Mouse (Mus musculus) telencephalon, adult 2 months (tissue): ENCODE data around the gene Rpl31.

Experiments
- DNase-seq: peaks from one replicate; pipeline ENCODE4 v3.0.0-alpha.2; 2011; ENCODE audit warnings: low read depth, low spot score

Gene Rpl31

DNA sequence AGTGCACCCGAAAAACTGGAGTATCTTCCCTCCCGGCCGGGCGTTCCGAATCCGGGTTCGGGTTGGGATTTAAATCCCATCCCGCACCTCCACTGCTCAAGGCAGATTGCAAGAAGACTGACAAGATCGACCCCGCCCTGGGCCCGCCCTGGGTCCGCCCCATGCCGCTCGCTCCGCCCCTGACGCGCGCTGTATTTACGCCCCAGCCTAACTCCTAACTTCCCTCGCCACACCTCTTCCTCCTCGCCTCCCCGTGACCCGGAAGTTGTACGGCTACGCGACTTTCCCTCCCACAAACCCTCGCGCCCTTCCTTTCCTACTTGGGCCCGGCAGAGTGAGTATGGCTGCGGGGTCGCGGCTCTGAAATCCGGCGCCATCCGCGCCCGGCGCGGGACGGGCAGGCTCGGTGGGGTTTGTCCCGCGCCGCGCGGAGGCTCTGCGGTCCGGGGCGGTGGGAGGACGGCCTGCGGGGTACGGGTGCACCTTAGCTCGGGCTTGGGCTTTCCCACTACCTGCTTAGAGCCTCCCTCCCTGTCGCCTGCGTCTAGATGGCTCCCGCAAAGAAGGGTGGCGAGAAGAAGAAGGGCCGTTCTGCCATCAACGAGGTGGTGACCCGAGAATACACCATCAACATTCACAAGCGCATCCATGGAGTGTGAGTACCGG, at the start of gene Rpl31:
Rpl31 (plus strand) TSS at position 242 of the 666 bp plus-strand sequence.
- peak; percentile 96 for DNase-seq

DNA sequence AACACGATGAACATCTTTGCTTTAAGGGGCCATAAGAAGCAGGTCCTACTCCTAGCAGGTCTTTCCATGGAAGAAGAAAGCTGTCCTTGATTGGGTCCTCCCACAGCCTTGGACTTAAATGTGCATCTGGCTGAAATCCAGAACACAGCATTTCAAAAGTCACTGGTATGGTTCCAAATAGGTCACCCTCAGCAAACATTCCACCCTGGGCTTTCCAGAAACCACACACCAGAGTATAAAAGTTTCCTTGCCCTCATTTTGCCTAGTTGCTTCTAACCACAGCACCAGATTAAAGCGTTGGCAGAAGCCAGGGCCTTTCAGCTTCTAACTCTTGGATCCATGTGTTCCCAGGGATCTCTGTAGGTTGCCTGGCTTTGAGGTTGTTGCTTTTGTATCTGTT, 49.7 kb upstream of the Rpl31 start:
- DNase-seq, result no peak

DNA sequence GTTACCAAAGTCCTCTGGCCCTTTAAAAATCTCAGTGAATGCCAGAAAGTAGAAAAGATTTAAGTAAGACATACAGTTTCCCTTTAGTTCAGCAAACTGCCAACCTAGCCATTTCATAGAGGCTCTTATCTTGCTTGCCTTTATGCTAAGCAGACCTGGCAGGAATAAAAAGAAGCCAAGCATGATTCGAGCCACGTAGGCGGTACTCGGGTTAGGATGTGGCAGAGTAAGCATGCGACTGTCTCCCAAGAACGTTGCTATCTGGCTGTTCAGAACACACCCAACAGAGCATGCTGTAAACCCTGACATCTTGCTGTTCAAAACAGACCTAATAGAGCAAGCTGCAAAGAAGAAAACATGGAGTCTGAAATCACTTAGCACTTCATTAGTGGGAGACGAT, 48.8 kb upstream of the Rpl31 start:
- no peak for DNase-seq

DNA sequence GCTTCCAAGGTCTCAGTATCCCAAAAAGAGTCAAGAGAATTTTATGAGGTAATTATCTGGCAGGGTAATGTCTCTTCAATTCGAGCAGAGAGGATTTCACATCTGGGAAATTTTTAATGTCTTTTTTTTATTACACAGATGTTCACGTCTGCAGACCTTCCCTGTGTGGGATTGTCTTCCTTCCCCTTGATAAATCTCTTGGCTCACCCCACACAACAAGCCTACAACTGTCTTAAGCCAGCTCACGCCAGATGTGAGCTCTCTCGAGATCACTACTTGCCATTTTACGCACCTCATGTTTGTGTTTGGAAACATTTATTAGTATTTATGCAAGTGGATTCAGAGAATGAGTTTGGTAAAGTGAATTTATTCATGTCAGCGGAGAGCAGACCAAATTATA, 45.7 kb upstream of the Rpl31 start:
- no peak for DNase-seq

DNA sequence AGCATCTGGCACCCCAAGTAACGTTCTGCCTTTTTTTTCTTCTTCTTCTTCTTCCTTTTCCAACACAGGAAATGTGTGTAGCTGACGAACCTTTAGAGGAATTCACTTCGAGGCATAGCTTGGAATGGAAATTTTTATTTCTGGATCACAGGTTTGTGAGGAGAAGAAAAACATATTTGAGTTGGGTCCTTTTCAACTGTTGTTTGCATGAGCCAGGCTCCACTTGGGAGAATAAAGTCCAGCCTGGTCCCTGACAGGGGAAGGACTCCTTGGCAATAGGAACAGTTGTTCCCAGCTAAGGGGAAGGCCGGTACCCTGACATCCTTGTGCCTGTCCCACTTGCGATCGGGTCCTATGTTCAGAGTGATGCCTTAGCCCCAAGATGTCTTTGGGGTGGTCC, 42.4 kb upstream of the Rpl31 start:
- DNase-seq, result no peak

DNA sequence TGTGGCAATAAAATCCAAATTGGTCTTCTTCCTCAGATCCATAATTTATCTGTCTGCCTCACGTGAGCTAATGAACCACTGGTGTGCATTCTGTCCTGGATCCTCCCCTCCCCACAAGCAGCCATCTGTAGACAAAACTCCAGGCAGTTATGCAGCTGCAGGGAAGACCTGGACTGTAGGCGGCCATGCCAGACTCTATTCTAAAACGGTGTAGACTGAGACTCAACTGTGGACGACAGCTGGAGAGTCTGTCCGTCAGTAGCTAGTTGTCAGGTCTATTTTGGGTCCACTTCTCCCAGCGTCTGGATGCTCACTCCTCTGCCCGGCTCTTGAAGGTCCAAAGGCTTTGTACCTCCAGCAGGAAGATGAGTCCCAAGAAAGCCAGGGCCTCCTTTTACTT, 40.1 kb upstream of the Rpl31 start:
- no peak for DNase-seq

DNA sequence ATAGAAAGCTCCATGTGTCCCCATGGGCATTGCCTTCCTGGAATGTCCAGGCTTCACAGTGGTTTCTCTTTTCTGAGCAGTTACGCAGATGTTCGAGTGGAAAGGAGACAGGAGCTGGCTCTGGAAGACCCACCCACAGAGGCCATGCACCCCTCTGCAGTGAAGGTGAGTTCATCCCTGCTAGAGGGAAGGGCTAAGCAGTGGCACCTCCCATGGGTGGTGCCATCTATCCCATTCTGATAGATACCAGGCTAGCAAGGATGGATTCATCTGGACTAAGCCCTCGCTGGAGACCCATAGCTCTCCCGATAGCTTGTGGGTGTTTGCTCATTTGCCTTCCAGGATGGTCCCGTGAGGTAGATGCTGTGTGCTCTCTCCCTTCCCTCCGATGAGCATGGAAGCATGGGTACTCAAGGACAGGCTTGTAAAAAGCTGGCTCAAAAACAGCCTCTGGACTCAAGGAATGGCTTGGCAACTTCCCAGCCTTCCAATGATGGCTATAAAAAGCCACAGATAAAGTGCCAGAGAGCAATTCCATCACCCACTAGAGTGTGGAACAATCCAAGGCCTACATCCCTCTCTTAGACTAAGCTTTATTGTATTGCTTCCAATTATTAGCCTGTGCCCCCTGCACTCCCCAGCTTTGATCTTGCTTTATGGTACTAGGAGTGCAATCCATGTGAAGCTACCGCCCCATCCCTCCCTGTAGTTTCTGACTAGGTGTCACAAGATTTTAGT, 36.6 kb upstream of the Rpl31 start:
- DNase-seq, result no peak

DNA sequence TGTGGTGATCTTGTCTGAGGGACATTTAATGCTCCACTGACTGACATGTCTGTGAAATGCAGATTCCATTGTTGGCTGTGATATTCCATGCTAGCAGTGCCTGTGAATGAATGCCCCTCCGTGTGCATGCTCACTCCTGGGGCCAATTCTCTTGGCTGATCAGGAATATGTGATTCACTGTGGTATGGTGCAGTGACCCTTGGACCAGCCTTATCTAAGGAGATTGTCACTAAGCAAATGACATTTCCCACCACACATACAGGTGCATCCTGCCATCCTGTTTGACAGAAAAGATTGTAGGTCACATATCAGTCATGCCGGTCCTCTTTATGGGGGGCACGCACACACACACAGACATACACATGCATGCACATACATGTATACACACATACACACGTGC, 35.2 kb upstream of the Rpl31 start:
- DNase-seq, result no peak

DNA sequence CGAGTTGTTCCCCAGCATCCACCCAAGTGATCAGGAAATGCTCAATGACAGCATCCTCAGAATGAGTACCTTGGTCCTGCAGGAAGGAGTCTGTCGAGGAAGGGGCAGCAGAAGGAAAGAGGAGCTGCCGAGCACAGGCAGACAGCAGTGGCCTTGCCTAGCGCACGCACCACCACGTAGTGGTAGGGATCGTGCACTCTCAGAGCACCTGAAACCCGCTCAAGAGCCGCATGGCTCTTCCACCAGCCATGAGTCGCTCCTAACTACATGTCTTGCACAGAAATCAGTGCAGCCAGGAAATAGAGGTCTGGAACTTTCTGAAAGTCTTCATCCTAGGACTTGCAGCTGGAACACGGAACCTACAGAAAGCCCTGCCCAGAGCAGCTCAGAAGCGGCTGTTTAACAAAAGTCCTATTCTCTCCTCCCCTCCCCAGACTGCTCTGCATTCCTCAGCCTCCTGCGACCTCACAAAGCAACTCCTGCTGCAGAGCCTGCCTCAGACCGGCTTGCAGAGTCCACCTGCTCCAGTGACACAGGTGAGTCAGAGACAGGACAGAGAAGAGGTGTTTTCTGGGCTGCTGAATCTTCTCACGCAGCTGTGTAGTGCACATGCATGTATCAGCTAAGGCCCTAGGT, 32.0 kb upstream of the Rpl31 start:
- DNase-seq, result no peak

DNA sequence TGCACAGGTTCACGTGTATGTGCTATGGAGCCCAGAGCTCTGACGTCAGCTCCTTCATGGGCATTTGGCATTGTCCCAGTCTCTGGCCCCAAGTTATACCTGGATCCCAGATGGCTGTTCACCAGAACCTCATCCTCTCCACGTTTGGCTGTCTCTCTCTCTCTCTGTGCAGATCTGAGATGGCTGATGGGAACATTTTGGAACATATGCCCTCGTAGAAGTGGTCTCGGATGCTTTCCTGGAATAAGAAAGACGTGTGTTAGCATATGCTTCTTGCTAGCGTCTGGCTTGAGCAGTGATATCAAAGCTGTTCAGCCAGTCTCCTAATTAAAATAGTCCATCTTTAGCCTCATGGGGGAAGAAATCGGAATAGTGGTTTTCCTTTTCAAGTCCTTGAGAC, 30.9 kb upstream of the Rpl31 start:
- no peak for DNase-seq

DNA sequence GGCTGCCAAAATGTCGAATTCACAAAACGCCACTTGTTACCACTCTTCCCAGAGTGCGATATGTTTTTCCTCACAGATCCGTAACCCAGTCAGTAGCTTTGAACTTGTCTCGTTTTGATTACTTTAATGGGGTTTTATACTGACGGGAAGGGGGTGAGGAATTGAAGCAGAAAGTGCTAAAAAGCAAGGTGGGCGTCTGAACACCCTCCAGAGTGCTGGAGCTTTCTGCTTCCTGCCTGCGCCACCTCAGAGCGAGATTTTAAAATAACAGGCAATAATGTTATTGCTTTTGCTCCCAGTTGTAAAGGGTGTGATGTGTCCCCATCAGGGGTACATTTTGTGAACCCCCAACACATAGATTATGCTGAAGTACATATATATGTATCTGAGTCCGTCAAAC, 28.8 kb upstream of the Rpl31 start:
- no peak for DNase-seq

DNA sequence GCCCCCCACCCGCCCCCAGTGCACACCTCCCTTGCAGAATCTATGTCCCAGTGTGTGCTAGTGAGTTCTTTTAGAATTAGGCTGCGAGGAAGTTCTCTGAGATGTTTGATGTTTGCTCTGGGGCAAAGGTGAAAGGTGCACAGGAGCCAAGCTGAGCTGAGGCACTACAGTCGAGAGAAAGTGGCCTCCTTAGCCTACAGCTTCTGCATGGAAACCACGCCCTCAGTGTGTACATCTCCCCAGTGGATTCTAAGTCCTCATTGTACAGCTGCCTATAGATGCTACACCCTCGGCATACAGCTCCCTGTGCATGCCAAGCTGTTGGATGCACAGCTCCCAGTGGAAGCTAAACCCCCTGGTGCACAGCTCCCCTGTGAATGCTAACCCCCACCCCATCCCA, 28.2 kb upstream of the Rpl31 start:
- no peak for DNase-seq

DNA sequence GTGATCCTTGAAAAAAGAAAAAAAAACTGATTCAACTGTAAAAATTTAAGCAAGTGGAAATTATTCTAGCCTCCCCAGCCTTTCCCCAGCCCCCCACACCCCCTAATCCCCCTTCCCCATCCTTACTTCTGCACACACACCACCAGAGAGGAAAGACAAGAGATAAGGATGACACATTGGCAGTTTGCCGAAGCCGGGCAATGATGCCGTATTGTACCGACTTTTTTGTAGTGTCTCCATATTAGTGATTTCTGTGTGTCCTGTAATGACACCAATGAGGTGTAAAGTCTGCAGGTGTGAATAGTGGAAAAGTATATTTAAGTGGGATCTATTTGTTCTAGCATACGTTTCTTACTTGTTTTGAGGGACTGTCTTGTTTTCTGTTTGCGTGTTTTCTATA, 27.5 kb upstream of the Rpl31 start:
- DNase-seq, result no peak

DNA sequence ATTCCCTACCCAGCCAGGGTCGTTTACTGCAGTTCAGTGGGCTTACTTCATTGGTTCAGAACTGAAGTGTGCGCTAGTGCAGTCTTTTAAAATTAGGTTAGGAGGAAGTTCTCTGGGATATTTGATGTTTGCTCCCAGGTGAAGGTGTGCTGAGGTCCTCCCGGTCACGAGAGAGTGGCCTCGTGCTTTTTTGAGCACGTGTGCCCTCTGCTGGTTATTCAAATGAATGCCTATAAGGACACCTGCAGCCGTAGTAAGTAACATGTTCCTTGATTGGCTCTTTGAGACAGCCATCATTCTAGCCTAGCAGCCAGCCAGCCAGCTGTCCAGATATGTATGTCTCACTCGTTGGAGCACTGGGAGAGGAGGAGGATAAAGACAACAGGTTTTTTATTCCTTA, 27.0 kb upstream of the Rpl31 start:
- no peak for DNase-seq

DNA sequence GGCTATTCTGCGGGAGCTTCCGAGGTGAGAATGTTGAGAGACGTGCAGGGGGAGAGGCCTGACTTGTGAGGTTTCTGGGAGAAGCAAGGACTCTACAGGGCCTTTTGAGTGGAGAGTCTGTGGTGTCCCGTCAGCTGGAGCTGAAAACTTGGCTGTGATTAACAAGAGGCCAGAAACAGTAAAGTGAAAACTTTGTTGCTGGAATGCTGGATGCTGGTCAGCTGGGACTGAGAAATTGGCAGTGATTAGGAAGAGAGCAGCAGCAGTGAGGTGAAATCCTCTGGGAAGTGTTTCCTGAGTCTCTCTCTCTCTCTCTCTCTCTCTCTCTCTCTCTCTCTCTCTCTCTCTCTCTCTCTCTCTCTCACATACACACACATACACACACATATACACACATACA, 25.8 kb upstream of the Rpl31 start:
- DNase-seq, result no peak

DNA sequence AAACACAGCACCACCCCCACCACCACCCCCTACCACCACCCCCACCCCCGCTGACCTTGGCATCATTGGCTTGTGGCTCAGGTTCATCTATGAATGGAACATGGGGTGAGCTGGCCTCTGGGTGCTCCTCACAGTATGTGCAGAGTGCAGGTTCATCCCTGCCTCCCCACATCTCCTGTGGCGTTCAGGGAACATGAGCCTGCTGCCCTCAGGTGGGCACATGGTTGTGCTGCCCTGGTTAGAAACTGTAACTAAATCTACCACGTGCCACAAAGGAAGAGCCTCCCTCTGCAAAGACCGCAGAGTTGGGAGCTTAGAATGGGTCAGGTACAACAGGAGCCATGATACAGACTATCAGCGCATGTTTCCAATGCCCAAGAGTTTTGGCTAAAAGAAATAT, 24.4 kb upstream of the Rpl31 start:
- DNase-seq, result no peak

DNA sequence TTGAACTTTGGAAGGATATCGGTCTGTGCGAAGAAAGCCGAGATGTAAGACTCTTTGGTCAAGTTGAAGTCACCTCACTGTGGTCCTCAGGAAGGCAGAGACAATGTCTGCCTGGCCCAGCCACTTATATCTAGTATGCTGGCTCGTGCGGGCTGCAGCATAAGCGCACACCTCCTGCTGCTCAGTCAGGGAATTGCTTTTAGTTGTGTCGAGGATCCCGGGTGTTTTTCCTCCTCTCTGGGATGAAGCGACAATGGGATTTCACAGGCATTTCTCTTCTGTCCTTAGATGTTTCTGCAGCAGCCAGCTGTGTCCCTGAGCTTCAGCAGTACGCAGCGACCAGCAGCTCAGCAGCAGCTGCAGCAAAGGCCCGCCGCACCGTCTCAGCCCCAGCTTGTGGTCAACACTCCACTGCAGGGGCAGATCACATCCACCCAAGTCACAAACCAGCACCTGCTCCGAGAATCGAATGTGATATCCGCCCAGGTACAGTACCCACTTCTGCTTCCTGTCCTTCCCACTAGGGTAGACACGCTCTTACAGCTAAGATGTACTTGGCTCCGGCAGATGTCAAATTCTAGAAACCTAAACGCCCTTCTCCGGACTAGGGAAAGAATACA, 22.6 kb upstream of the Rpl31 start:
- DNase-seq, result no peak

DNA sequence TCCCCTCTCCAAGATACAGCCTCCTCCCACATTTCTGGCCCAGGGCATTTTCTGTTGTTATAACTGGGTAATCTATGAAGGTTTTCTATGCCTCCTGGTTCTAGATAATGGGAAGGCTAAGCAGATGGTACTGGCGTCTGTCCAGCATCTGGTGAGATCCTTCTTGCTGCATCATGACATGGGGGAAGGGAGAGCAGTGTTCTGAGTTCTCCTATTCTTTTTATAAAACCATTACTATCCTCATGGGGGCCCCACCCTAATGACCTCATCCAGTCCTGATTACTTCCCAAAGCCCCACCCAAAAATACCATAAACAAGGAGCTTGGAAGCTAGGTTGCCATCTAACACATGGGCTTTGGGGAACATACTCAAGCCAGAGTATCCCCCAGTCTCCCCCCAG, 18.6 kb upstream of the Rpl31 start:
- DNase-seq, result no peak

DNA sequence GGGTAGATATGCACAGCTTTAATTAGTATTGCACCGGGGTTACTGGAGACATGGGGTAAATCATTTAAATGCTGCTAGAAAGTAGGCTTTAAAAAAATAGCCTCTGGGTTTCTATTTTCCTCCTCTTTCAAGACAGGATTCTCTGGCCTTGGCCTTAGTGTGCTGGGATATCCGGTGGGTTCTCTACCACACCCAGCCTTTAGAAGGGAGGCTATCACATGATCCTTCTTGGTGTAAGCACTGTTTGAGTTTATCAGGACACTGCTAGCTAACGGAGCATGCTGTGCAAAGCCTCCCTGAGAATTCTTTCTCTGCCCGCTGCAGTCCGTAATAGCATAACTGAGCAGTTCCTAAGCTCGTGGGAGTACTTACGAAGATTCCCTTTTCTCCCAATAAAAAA, 18.2 kb upstream of the Rpl31 start:
- no peak for DNase-seq

DNA sequence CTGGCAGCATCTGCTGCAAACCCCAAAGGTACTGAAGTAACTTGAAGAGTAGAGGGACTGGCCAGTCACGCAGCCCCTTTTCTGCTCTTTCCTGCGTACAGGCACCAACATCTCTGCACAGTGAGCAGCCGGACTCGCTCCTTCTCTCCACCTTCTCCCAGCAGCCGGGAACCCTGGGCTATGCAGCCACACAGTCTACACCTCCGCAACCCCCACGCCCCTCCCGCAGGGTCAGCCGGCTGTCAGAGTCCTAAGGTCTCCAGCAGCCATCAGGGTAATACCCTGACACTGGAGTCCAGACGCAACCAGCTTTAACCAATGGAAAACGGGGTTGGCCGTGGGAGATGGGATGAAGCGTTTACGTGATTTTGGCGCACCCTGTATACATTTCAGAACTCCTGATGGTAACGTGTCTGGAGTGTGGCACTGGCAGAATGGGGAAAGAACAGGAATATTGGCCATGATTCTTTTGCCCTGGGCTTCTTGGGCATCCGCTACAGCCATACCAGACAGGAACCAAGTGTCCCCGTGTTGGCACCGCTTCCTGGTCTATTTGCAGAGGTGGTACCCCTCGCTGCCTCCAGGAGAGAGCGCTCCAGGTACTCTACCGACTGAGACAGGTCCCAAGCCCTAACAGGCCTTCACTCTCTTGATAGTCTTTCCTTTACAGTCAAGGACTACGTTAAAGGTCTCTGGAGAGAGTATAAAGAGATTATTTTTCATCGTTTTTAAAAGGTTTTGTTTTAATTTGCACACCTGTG, 5.7 kb upstream of the Rpl31 start:
- no peak for DNase-seq

DNA sequence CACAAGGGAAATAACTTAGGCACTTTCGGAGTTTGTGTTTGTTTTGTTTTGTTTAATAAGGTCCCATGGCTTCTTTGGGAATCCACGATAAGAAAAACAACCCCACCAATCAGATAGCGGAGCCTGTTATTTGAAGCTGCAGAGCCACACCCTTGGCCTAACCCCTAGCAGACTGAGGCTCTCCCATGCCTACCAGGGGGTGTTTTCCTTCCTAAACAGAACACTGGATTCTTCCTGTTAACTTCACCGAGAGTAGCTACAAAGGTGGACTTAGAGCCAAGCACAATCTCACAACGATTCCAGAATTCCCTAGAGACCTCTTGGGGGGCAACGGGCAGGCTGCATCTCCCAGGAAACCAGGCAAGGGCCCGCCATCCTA, 5.1 kb upstream of the Rpl31 start:
- DNase-seq, result no peak

DNA sequence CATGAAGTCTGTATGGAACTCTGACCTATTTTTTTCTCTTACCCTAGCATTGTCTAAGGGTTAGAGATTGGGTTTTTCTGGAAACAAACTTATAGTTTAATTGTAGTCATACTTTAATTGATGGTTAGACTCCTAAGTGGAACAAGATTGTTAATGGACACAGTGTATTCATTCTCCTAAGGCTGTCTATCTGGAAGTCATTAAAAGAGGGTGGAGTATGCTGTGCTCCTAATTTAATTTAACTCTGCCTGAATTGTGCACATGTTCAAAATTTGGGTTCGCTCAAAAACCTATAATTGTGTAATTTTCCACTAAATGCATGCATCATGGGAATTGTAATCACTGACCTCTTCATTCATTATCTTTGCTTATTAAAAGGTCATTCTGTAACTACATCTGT, 2.1 kb upstream of the Rpl31 start:
- DNase-seq, result no peak
